Mouse (Mus musculus): Measurements from ENCODE around the gene Hyls1.

- no peak for TF ChIP-seq CTCF (IDR thresholded peaks at IDR 0.05; ENCODE audit: control insufficient read depth, insufficient read depth, insufficient replicate concordance, low read depth, low read length)
- no peak for TF ChIP-seq POLR2A (IDR thresholded peaks at IDR 0.05; ENCODE audit: control insufficient read depth, low read depth, low read length)
Measured at GRCm38 (mm10) chr9:35561076-35561475, 9.1 kb downstream of the Hyls1 start.

All from testis, adult 2 months (tissue).